Mouse (Mus musculus) forelimb bud, embryonic 11.5 days (tissue): ENCODE data around the gene Rps7.

ENCODE experiments used
- DNase-seq: peaks from one replicate; pipeline ENCODE4 v3.0.0-alpha.2; 2012; ENCODE audit warnings: low read depth, low spot score

The Rps7 gene

GRCm38 (mm10) chr12:28617297-28617696, 18.5 kb downstream of the Rps7 start:
- DNase-seq = no peak

GRCm38 (mm10) chr12:28614401-28614800, 21.4 kb downstream of the Rps7 start:
- DNase-seq = no peak

GRCm38 (mm10) chr12:28612391-28612790, 23.4 kb downstream of the Rps7 start:
- no peak for DNase-seq

- DNase-seq = no peak
These were observed 28.0 kb downstream of the Rps7 start for GRCm38 (mm10) chr12:28607546-28608305.

GRCm38 (mm10) chr12:28603494-28603893, 32.3 kb downstream of the Rps7 start:
- DNase-seq = no peak

- DNase-seq = no peak
These were observed 33.5 kb downstream of the Rps7 start for GRCm38 (mm10) chr12:28602259-28602658.

GRCm38 (mm10) chr12:28598526-28598991, 37.2 kb downstream of the Rps7 start:
- DNase-seq = no peak

DNA sequence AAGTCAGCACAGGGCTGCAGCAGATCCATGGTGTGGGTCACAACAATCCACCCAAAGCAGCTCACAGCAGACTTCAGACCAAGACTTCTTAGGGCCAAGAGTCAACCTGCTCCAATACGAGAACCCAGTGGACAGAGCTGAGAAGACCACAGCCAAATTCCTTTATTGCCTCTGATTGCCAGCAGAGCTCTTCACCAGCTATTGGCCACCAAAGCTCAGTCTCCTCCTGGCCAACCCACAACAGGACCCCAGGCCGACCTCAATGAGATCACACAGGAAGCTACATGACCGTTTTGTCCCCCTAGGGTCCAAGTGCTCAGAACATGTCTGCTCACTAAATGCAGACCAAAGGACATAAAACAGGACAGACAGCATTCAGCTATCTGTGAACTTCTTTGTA, 37.6 kb downstream of the Rps7 start:
- DNase-seq = no peak

DNA sequence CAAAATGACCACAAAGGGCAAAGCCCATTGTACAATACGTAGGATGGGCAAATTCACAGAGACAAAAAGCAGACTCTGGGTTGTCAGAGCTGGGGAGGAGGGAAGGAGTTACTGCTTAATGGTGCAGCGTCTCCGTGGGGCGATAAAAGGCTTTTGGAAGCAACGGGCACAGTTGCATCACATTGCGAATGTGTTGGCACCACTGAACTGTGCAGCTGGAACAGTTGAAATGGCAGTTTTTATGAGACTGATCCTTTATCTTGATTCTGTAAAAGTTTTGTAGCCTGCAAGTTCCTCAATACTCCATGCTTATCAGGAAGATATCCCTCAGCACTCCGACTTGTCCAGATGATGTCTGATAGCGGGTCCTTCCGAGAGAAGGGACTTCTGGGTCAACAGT, 38.1 kb downstream of the Rps7 start:
- DNase-seq = no peak

DNA sequence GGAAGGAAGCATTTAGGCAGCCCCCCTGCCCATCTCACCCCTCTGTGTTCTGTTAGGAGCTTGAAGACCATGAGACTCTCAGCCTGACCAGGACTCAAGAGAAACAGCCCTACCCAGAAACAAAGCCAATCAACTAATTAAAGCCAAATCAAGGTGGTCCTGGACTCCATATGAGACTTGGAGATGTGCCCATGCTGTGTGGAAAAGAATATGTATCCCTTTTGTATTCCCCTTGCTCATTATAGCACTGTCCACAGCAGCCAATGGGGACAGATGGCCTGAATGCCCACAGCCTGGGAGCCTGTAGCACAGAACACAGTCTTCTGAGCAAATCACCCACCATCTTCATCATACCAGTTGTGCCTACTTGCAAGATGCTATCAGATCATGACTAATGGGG, 38.9 kb downstream of the Rps7 start:
- no peak for DNase-seq

GRCm38 (mm10) chr12:28590428-28590827, 45.3 kb downstream of the Rps7 start:
- DNase-seq = no peak

DNA sequence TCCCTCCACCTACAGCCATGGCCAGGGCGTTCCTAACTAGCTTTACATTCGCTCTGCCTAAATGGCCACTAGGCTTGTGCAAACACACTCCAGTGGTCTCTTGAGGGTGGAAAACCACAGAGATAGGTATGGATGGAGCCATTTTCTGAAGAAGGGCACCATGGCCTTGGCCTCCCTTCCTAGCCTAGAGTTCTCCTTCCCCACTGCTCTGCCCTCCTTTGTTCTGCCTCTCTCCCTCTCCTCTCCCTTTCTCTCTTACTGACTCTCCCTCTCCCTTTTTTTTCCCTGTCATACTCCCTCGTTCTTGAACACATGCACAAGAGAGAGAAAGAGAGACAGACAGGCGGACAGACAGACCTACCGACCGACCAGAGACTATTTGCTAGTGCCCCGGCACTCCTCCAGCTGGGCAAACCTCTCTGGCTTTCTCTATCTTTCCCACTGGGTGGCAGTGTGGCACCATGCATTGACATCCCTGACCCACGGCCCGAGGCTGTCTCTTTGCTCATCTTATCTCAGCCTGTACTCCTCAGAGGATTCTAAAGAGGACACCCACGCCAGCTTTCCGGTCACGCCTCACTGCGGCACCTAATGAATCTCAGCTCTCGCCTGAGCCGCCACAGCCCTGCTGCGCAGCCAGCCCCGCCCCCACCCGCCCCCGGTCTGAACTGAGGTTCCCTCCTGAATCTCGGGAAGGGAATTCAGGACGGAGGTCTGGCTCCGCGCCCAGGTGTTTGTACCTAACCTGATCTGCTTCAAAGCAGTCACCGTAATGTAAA, 46.5 kb downstream of the Rps7 start:
- peak; percentile 70 for DNase-seq

GRCm38 (mm10) chr12:28587949-28588348, 47.8 kb downstream of the Rps7 start:
- no peak for DNase-seq

GRCm38 (mm10) chr12:28584036-28584435, 51.7 kb downstream of the Rps7 start:
- peak; percentile 54 for DNase-seq

- no peak for DNase-seq
These were observed 53.3 kb downstream of the Rps7 start, which contains the start of gene Allc for GRCm38 (mm10) chr12:28582423-28582822. Gene Allc, minus strand, starts transcription at chr12:28582523.
